In the genomic region with DNA sequence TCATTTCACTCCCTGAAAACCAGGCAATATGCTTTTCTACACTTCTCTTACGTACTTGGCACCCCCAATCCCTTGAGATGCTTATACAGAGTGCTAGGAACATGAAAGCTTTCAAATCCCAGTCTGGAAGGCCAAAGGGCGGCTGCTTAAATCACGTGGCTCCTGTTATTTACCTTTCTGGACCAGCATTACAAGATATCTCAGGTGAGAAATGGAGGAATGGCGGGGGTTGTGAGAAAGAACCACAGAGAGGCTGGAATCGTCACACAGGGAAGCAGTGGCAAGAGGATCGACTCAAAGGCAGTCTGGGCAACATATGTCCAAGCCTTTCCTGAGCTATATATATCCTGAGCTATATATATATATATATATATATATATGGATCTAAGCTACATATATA, we compare ENCODE assay signal across 8 mouse cellular contexts. TPM values are rescaled to one million over a fixed set of nuclear protein-coding genes. Genes with fewer than 3 reads are reported as not detected.
A peak's percentile ranks its signal among the peaks of the same experiment; 100 is the strongest.
DNase-seq lines count a peak whose midpoint lies in the region; ATAC-seq and TF ChIP-seq lines count a peak whose summit lies in the region.

No protein-coding gene starts in this region.

- peak overlapping the region; percentile 27 for H3ac ChIP-seq in myocyte (ENCODE audit: control insufficient read depth, insufficient read length)

- peak overlapping the region; percentile 84 for H3K4me2 ChIP-seq in intestine, postnatal 0 days (replicated peaks; ENCODE audit: low read depth)
- H3K4me2 ChIP-seq in myocyte (ENCODE audit: low read depth): peak overlapping the region; percentile 86

- TF ChIP-seq POLR2A in kidney, adult 2 months (IDR thresholded peaks at IDR 0.05; ENCODE audit: low read depth, low read length): no peak
- no peak for TF ChIP-seq POLR2A in cortical plate, adult 2 months (IDR thresholded peaks at IDR 0.05; ENCODE audit: extremely low read depth, insufficient read depth, low read length)
- TF ChIP-seq POLR2A in myocyte (IDR thresholded peaks at IDR 0.05; ENCODE audit: insufficient read length, low read depth): no peak

- peak overlapping the region; percentile 96 for H3K4me3 ChIP-seq in kidney, adult 2 months (ENCODE audit: insufficient read depth, low read depth, low read length)
- H3K4me3 ChIP-seq in cortical plate, adult 2 months (ENCODE audit: insufficient read depth, low read length): peak overlapping the region; percentile 69; the same call in 1 of the 2 replicates
- peak overlapping the region; percentile 60 for H3K4me3 ChIP-seq in intestine, postnatal 0 days (ENCODE audit: low read depth, low read length)
- H3K4me3 ChIP-seq in myocyte: peak overlapping the region; percentile 90

- TF ChIP-seq CTCF in kidney, adult 2 months (conservative IDR thresholded peaks at IDR 0.05; ENCODE audit: insufficient read depth, insufficient read length, low read depth, low read length): no peak
- TF ChIP-seq CTCF in cortical plate, adult 2 months (IDR thresholded peaks at IDR 0.05; ENCODE audit: extremely low read depth, insufficient read depth, low read length): no peak
- no peak for TF ChIP-seq CTCF in intestine, postnatal 0 days (IDR thresholded peaks at IDR 0.05; ENCODE audit: low read depth)

- H3K36me3 ChIP-seq in kidney, adult 2 months (ENCODE audit: control insufficient read depth, insufficient read depth, low read length): no peaks in the 10 kb centered on the region; the same call in 1 of the 2 replicates
- peaks cover 26% of the 10 kb centered on the region; the same call in 1 of the 2 replicates for H3K36me3 ChIP-seq in intestine, postnatal 0 days (ENCODE audit: control insufficient read depth, insufficient read depth)
- no peaks in the 10 kb centered on the region for H3K36me3 ChIP-seq in myocyte (ENCODE audit: control insufficient read depth, insufficient read depth)

- peaks cover 23% of the 10 kb centered on the region; the same call in 1 of the 2 replicates for H3K4me1 ChIP-seq in kidney, adult 2 months (ENCODE audit: control insufficient read depth, insufficient read depth, low read length)
- peaks cover 3% of the 10 kb centered on the region; the same call in 1 of the 2 replicates for H3K4me1 ChIP-seq in cortical plate, adult 2 months (ENCODE audit: control insufficient read depth, insufficient read depth, low read length)
- H3K4me1 ChIP-seq in intestine, postnatal 0 days (replicated peaks; ENCODE audit: control insufficient read depth, insufficient read depth, low read length): peaks cover 6% of the 10 kb centered on the region; the same call in 1 of the 2 replicates

- peak overlapping the region; percentile 61; the same call in 1 of the 2 replicates for H3K27ac ChIP-seq in kidney, adult 2 months (ENCODE audit: insufficient read depth, low read depth, low read length)
- peak overlapping the region; percentile 15; the same call in 1 of the 2 replicates for H3K27ac ChIP-seq in cortical plate, adult 2 months (ENCODE audit: insufficient read depth, low read length)
- peak overlapping the region; percentile 91 for H3K27ac ChIP-seq in intestine, postnatal 0 days (ENCODE audit: low read depth, low read length)

- peak overlapping the region; percentile 78 for H3K9ac ChIP-seq in intestine, postnatal 0 days (ENCODE audit: low read depth, low read length)

- ATAC-seq in intestine, postnatal 0 days: peak; percentile 3; the same call in 1 of the 2 replicates
- no peak for ATAC-seq in megakaryocyte progenitor cell, adult 5-6 weeks (replicated peaks; ENCODE audit: poor library complexity)

- H3K27me3 ChIP-seq in kidney, adult 2 months (replicated peaks; ENCODE audit: control insufficient read depth, insufficient read depth, low read length): no peaks in the 10 kb centered on the region
- H3K27me3 ChIP-seq in intestine, postnatal 0 days (replicated peaks; ENCODE audit: control insufficient read depth, insufficient read depth, low read length): no peaks in the 10 kb centered on the region
- no peaks in the 10 kb centered on the region for H3K27me3 ChIP-seq in myocyte (ENCODE audit: control insufficient read depth, insufficient read depth, insufficient read length)

- WGBS in kidney, adult 2 months: 23% methylated on average over 6 of the region's 6 CpGs
- WGBS in intestine, postnatal 0 days: 9% methylated on average over 6 of the region's 6 CpGs

- peak; percentile 30 for DNase-seq in kidney, adult 2 months
- no peak for DNase-seq in kidney, postnatal 14 days
- DNase-seq in c-Kit-positive CD71-positive TER-119-positive erythroid progenitor cells, embryonic 14.5 days (ENCODE audit: low spot score): no peak
- DNase-seq in urinary bladder, postnatal 4 days (ENCODE audit: low spot score in 2 of 2): no peak

- no peaks in the 10 kb centered on the region for H3K9me3 ChIP-seq in intestine, postnatal 0 days (ENCODE audit: control insufficient read depth)

- H3K79me2 ChIP-seq in myocyte (ENCODE audit: control insufficient read depth, insufficient read depth): peaks cover 40% of the 10 kb centered on the region

TF ChIP-seq in myocyte, 11 proteins besides CTCF, POLR2A, EP300 and RAD21:
- TF ChIP-seq MYOG (IDR thresholded peaks at IDR 0.05; ENCODE audit: control insufficient read depth in 1 of 3, insufficient read depth in 1 of 3, insufficient read length in 2 of 3, low read depth in 2 of 3): no peak
- peak; percentile 24 for TF ChIP-seq USF1 (IDR thresholded peaks at IDR 0.05; ENCODE audit: low read depth)

RNA-seq across cellular contexts. Expression of gene D17H6S53E, which starts 0.6 kb away (rescaled TPM):
- 10.7 and 12.9 TPM in 2 replicates for polyA plus RNA-seq in kidney, adult 2 months (2012; rRNA removed)
- polyA plus RNA-seq in cortical plate, adult 2 months (2012; rRNA removed): 9.6 and 10.3 TPM in 2 replicates
- polyA plus RNA-seq in intestine, postnatal 0 days (2015; fragmentation: Nextera tagmentation; extraction: Ambion mirVana): 26.3 and 29.7 TPM in 2 replicates
- 12.8 TPM for polyA plus RNA-seq in myocyte (2012; fragmentation: generic; extraction: Trizol)
- 1.5 and 3.6 TPM in 2 replicates for total RNA-seq in megakaryocyte progenitor cell, adult 5-6 weeks (2015)
- total RNA-seq in megakaryocyte progenitor cell, adult 5-6 weeks (2017): 7.7 and 7.9 TPM in 2 replicates

RNA-seq across cellular contexts. Expression of gene Csnk2b, which starts 3.7 kb away (rescaled TPM):
- 434 and 474 TPM in 2 replicates for polyA plus RNA-seq in kidney, adult 2 months (2012; rRNA removed)
- polyA plus RNA-seq in cortical plate, adult 2 months (2012; rRNA removed): 191 and 200 TPM in 2 replicates
- polyA plus RNA-seq in intestine, postnatal 0 days (2015; fragmentation: Nextera tagmentation; extraction: Ambion mirVana): 262 and 264 TPM in 2 replicates
- 320 TPM for polyA plus RNA-seq in myocyte (2012; fragmentation: generic; extraction: Trizol)
- total RNA-seq in megakaryocyte progenitor cell, adult 5-6 weeks (2015): 411 and 443 TPM in 2 replicates
- 375 TPM in 2 replicates for total RNA-seq in megakaryocyte progenitor cell, adult 5-6 weeks (2017)

RNA-seq across cellular contexts. Expression of gene Gpank1, which starts 4.3 kb away (rescaled TPM):
- polyA plus RNA-seq in kidney, adult 2 months (2012; rRNA removed): 15.1 and 15.5 TPM in 2 replicates
- polyA plus RNA-seq in cortical plate, adult 2 months (2012; rRNA removed): 20.4 and 21.0 TPM in 2 replicates
- 15.0 and 16.6 TPM in 2 replicates for polyA plus RNA-seq in intestine, postnatal 0 days (2015; fragmentation: Nextera tagmentation; extraction: Ambion mirVana)
- 17.4 TPM for polyA plus RNA-seq in myocyte (2012; fragmentation: generic; extraction: Trizol)
- total RNA-seq in megakaryocyte progenitor cell, adult 5-6 weeks (2015): 20.3 and 20.7 TPM in 2 replicates
- 33.9 and 36.8 TPM in 2 replicates for total RNA-seq in megakaryocyte progenitor cell, adult 5-6 weeks (2017)

RNA-seq across cellular contexts. Expression of gene Apom, which starts 6.3 kb away (rescaled TPM):
- 138 and 157 TPM in 2 replicates for polyA plus RNA-seq in kidney, adult 2 months (2012; rRNA removed)
- polyA plus RNA-seq in cortical plate, adult 2 months (2012; rRNA removed): 0.13 TPM in 2 replicates
- polyA plus RNA-seq in intestine, postnatal 0 days (2015; fragmentation: Nextera tagmentation; extraction: Ambion mirVana): 18.3 and 22.5 TPM in 2 replicates
- 0.18 TPM for polyA plus RNA-seq in myocyte (2012; fragmentation: generic; extraction: Trizol)
- not detected in 2 replicates for total RNA-seq in megakaryocyte progenitor cell, adult 5-6 weeks (2015)
- not detected in 2 replicates for total RNA-seq in megakaryocyte progenitor cell, adult 5-6 weeks (2017)

RNA-seq across cellular contexts. Expression of gene Bag6, which starts 9.4 kb away (rescaled TPM):
- 145 and 160 TPM in 2 replicates for polyA plus RNA-seq in kidney, adult 2 months (2012; rRNA removed)
- polyA plus RNA-seq in cortical plate, adult 2 months (2012; rRNA removed): 194 and 212 TPM in 2 replicates
- polyA plus RNA-seq in intestine, postnatal 0 days (2015; fragmentation: Nextera tagmentation; extraction: Ambion mirVana): 37.4 and 46.0 TPM in 2 replicates
- 271 TPM for polyA plus RNA-seq in myocyte (2012; fragmentation: generic; extraction: Trizol)
- 73.9 and 78.5 TPM in 2 replicates for total RNA-seq in megakaryocyte progenitor cell, adult 5-6 weeks (2015)
- total RNA-seq in megakaryocyte progenitor cell, adult 5-6 weeks (2017): 77.3 and 88.5 TPM in 2 replicates

Comparison
In these comparisons a context has a peak if more than half of its experiments do, and no peak if none do; other contexts are left out.
1. H3K27ac ChIP-seq: peak in every context shown above with its lines; median percentile 91 in intestine, postnatal 0 days; 61 in kidney, adult 2 months; 15 in cortical plate, adult 2 months.